Mouse (Mus musculus): ENCODE data around the gene Mxra8.

Gene Mxra8

GRCm38 (mm10) chr4:155839483-155839910 is at the start of gene Mxra8:
TSS of gene Mxra8 (plus strand) at chr4:155839680.
- DNase-seq = peak; percentile 59

- no peak for DNase-seq
Observed at GRCm38 (mm10) chr4:155790021-155790489, 49.4 kb upstream of the Mxra8 start, which contains the start of gene Ankrd65. TSS of gene Ankrd65 (plus strand) at chr4:155790439.

- no peak for DNase-seq
Observed at GRCm38 (mm10) chr4:155790650-155791161, 48.8 kb upstream of the Mxra8 start.

DNA sequence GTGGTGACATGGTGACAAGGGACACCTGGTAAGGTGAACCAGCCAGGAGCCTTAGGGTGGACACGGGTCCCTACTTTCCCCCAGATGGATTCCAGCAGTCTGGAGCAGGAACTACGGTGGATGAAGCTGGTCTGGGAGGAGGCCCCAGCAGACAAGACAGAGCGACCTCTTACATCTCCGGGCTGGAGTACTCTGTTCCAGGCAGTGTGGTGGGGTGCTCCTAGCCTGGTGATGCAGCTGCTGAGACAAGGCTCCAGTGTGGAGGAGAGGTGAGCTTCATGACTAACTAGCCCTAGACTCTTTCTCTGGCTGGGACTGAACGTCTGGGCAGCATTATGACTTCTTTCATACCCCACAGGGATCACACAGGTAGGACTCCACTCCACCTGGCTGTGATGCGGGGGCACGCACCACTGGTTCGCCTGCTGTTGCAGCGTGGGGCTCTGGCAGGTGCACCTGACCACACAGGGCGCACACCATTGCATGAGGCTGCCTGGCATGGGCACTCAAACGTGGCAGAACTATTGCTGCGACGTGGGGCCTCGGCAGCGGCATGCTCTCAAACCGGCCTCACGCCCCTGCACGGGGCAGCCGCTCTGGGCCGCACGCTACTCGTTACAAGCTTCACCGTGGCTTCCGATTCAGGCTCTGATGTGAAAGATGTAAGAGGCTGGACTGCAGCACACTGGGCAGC is 48.1 kb upstream of the Mxra8 start:
- DNase-seq = no peak

GRCm38 (mm10) chr4:155793730-155794129 is 45.8 kb upstream of the Mxra8 start:
- no peak for DNase-seq

- no peak for DNase-seq
Observed at GRCm38 (mm10) chr4:155802075-155802474, 37.4 kb upstream of the Mxra8 start.

GRCm38 (mm10) chr4:155802741-155803339 is 36.6 kb upstream of the Mxra8 start, which contains the start of gene Mrpl20:
TSS of gene Mrpl20 (plus strand) at chr4:155802878.
- no peak for DNase-seq

DNA sequence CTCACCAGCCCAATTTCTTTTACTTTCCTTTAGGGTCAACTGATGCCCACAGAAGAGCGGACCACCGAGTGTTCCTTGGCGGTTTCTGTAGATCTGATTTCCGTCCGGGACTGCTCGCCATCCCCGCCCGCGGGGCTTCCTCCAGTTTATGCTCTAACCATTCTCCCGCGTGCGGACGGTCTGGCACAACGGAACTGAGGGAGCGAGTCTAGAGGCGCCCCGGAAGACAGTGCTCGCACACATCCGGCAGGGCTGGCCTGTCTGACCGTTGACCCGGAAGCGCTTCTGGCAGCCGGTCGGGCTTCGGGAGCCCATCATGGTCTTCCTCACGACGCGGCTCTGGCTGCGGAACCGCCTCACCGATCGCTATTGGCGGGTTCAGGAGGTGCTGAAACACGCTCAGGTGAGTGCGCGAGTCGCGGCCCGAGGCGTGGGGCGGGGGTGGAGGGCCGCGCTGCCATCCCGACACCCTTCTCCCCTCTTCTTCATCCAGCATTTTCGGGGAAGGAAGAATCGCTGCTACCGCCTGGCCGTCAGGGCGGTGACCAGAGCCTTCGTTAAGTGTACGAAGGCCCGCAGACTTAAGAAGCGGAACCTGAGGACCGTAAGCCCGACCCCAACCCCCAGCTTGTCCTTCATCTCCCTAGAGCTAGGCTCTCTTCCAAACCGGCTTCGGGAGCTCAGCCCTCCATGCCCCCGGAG is 36.0 kb upstream of the Mxra8 start:
- peak; percentile 93 for DNase-seq

GRCm38 (mm10) chr4:155807841-155808240 is 31.6 kb upstream of the Mxra8 start:
- no peak for DNase-seq

GRCm38 (mm10) chr4:155811929-155812664 is 27.4 kb upstream of the Mxra8 start, which contains the start of gene Ccnl2:
TSS of gene Ccnl2 (plus strand) at chr4:155812489.
- DNase-seq = peak; percentile 94

GRCm38 (mm10) chr4:155812665-155813181 is 26.8 kb upstream of the Mxra8 start:
- no peak for DNase-seq

DNA sequence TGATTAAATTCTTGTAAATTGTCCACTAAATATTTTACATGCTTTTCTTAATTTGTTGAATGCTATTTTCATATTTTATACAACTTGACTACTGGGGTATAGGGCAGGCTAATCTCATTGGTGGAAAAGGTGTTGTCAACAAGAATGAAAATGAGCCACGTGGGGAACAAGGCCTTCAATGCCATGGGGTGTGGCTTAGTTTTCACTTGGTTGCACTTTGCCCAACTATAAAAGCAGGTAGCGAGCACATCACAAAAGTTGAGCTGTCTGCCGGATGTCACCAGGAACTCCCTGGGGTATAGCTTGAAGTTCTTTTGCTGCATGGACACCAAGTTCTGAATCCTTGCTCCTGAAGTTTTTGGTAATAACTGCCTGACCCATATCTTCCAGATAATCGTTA is 21.9 kb upstream of the Mxra8 start:
- DNase-seq = no peak

GRCm38 (mm10) chr4:155821025-155821424 is 18.5 kb upstream of the Mxra8 start:
- DNase-seq = no peak

DNA sequence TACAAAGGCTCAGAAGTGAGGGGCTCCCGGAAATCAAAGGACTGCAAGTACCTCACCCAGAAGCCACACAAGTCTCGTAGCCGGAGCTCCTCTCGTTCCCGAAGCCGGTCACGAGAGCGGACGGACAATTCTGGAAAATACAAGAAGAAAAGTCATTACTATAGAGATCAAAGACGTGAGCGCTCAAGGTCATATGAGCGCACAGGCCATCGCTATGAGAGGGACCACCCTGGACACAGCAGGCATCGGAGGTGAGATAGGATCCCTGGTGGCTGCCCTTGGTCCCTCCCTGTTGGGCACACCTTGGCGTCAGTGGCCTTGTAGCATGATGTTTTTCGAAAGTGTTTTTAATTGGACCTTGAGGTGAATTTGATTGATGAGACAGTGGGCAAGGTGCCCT is 16.0 kb upstream of the Mxra8 start:
- DNase-seq = no peak

DNA sequence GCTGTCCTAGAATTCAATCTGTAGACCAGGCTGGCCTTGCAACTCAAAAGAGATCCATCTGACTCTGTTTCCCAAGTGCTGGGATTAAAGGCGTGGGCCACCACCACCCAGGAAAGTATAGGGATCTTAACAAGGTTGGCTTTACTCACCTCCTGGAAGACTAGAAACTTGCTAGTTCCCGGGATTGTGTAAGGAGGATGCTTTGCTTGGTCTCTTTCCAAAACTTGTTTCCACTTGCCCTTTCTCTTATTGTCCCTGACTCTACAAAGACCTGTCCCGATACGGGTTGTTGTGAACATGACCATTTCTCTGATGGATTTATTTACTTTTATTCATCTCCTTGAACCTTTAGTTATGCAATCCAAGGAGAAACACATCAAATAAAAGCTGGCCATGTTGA is 9.6 kb upstream of the Mxra8 start:
- peak; percentile 29 for DNase-seq

DNA sequence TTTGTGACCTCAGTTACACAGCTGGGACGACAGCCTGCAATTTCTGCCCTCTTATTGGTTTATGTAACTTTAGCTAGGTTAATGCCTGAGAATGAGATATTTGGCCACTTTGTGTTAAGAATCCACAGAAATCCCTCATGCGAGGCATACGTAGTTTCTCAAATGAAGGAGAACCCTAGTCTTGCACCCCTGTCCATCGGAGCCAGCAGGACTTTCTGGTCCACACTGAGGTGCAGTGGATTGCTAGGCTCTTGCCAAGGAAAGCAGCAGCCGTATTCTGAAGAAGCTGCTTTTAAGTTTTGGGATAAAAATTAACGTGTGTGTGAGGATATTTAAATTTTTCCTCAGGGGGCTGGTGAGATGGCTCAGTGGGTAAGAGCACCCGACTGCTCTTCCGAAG is 8.9 kb upstream of the Mxra8 start:
- no peak for DNase-seq

DNA sequence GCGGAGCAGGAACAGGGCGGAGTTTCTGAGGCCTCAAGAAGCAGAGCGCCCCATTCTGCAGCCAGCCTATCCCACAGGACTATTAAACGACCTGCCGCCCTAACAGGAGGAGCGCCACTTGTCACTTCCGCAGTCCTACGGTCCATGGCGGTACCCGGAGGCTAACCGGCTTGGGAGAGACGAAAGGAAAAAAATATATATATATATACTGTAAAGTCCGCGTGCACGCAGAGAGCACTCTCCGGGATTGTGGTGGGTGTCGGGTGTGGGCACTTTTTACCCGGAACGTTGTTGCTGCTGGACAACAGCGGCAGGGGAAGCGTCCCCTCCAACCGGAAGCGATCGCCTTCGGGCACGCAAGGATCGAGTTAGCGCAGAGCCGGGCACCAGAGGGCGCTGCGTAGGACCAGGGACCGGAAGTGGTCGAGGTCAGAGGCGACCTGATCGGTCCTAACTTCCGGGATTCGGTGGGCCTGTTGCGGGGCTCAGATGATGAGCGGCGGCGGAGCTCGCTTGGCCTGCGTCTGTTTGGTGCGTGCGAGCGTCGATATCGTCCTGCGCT is 8.2 kb upstream of the Mxra8 start, which contains the start of gene Aurkaip1:
Gene Aurkaip1 (plus strand): TSS at position 68 of the 562 bp plus-strand sequence.
- peak; percentile 95 for DNase-seq

- DNase-seq = no peak
Observed at GRCm38 (mm10) chr4:155831831-155832230, 7.6 kb upstream of the Mxra8 start.

DNA sequence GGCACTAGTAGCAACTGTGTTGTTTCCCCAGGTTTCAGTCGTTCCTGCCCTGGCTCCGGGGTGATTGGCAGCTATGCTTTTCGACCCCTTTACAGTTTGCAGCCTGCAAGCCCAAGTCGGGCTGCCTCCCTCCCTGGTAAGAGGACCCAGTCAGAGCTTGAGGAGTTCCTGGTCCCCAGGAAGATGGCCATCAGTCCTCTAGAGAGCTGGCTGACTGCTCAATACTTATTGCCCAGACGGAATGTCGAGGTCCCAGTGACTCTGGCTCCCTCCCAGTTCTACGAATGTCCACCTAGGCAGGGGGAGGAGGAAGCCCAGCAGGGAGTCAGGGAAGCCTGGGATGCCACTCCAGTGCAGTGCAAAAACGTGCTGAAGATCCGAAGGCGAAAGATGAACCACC is 7.2 kb upstream of the Mxra8 start:
- DNase-seq = peak; percentile 67

GRCm38 (mm10) chr4:155833234-155833633 is 6.2 kb upstream of the Mxra8 start:
- peak; percentile 32 for DNase-seq

DNA sequence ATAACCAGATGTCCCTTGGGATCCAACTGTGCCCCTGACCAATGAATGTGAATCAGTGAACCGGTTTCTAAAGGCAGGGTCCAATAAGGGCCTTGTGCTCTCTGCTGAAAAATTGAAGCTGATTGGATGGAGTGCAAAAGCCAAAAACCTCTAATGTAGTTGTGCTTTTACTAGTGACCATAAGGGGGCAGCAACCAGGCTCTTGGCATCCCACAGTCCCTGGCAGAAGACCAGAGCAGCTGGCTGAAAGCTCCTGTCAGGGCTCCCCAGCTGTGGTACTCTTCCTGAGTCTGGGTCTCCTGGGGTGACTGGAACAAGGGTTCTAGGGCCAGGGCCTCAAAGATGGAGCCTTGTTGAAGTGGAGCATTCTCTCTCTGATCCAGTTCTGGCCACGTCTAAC is 5.6 kb upstream of the Mxra8 start:
- DNase-seq = peak; percentile 69

- DNase-seq = no peak
Observed at GRCm38 (mm10) chr4:155837404-155838010, 2.0 kb upstream of the Mxra8 start.
